Mouse (Mus musculus) left cerebral cortex, adult 9 months (tissue): ENCODE results near the gene Acsm5.
A peak's percentile ranks its signal among the peaks of the same experiment; 100 is the strongest.

ENCODE experiments used
- DNase-seq, 2 experiments: peaks; one replicate each; pipeline ENCODE4 v3.0.0; 2022; ENCODE audit warnings: low spot score in 2 of 2

Gene Acsm5

DNA sequence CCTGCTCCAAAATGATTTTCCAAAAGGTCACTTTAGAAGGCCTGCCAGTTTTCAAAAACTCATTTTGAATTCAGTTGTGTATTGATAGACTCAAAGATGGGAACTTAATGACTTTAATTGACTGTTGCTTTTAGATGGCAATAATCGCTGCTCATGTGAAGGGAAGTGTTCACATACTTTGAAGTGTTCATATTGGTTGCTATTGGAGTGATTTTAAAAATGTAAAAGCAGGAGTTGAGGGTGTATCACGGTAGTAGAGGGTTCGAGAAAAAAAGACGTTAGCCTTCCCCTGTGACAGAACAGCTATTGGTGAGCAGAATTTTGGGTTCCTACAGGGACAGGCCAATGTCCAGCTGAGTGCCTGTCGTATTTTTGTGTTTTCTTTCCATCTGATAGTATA lies at the start of gene Acsm5:
Acsm5 (plus strand) TSS at position 301 of the 400 bp plus-strand sequence.
- DNase-seq, result no peak

DNA sequence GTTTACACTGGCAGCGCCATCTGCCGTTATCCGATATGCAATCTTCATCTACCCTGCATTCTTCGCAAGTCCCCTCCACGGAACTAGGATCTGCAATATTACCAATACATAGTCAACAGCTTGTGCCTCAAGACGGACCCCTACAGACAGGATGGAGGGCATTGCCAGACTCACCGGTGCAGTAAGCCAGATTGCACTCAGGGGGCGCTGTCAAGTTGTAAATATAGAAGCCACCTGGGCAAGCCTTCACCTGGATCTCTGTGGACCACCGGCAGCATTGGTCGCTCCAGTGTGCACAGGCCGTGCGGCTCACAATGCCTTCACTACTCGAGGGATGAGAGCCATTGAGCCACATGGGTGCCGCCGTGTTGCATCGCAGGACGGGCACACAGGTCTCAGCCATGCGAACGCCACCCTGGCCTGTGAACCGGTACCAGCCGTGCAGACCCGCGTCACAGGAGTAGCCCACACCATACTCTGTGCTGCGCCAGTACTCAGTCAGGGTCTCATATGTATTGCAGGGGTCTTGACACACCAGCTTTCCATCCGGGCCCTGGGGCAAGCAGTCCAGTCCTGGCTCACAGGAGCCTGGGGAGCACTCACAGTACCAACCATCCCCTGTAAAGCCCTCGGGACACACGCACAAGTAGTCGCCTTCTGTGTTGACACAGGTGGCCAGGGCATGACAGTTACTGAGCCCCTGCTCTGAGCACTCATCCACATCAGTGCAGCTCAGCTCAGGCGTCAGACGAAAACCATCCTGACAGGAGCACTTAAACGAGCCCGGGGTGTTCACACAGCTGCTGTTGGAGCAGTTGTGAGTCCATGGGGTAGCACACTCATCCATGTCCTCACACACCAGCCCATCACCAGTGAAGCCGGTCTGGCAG lies 42.5 kb upstream of the Acsm5 start:
- no peak for DNase-seq

DNA sequence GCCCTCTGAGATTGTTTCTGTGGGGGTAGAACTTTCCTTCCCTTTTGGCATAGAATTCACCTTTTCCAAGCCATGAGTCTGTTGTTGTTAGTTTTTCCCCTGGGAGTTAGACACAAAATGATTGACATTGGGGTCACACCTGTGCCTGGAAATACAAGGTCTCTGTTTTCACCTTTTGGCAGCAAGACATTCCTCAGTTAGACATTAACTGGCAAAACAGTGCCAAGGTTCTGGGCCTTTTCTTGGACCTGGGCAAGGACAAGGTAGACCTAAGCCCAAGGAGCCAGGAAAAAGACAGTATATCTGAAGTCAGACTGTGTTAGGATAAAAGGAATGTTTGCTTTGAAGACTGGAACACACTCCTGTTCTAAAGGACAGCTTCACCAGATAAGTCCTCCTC lies 40.0 kb upstream of the Acsm5 start, which contains the start of gene Umod:
Umod (minus strand) TSS at position 27 of the 400 bp plus-strand sequence.
- no peak for DNase-seq

DNA sequence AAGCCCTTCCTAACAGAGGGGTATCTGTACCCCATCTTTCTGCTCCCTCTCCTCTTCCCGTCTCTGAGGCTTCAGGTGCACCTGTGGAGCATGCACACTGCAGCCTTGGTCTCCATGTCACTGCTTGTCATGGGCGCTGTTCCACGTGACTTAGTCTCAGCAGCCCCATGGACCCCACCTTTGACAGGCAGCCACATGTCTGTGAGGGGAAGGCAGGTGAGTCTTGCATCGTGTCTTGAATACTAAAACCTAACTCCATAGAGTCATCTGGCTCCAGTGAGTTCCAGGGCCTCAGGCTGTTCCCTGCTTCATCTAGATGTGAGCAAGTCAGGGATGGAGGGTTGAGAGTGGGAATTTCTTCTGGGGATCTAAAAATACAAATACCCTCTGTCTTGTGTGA lies 35.1 kb upstream of the Acsm5 start:
- DNase-seq, result no peak

DNA sequence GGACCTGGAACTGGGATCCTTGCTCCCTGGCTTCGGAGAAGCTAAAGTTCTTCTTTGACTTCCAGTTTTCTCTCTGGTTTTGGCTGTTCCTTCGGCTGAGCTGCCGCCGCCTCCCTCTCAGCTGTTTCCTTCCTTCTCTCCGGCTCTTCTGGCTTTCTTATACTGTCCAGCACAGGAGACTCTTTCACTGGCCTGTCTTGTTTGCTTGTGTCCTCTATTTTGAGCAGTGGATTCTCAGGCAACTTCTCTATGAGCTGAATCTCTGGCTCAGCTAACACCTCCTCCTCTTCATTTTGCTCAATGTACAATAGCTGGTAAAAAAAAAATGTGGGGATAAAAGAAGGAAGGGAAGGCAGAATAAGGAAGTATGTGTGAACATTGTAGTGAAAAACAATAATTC lies 32.6 kb upstream of the Acsm5 start:
- peak in 1 of 2 experiments; percentile 10 for DNase-seq

DNA sequence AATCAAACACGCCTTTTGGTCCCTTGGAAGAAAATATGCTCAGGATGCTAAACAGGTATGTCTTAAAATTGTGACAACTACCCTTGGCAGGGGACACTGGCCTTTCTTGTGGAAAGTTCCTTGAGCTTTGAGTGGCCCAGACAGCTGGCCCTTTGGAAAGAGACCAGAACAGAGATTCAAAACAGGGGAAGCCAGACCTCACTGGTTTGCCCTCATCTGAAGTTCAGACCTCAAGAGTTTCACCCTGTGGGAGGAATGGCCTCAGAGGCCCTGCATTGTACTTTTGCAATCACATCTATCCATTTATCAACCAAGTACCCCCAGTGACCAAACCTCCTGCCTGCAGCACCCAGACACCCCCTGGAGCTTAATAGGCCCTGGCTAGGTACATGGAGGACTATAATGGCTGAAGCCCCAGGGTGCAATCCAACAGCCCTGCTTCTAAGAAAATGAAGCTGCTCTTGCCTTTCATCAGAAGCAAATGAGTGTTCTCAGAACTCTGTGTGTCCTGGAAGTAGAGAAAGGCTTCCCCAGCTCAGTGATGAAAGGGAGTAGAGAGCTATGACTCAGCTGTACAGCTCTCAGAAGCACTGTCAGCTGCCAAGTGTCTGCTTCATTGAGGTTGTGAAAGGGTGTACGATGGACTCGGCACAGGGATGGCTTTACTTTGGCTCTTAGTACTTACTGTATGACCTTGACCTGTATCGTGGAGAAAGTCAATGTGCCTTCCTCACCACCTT lies 29.1 kb upstream of the Acsm5 start:
- DNase-seq, result peak in 1 of 2 experiments; percentile 2

DNA sequence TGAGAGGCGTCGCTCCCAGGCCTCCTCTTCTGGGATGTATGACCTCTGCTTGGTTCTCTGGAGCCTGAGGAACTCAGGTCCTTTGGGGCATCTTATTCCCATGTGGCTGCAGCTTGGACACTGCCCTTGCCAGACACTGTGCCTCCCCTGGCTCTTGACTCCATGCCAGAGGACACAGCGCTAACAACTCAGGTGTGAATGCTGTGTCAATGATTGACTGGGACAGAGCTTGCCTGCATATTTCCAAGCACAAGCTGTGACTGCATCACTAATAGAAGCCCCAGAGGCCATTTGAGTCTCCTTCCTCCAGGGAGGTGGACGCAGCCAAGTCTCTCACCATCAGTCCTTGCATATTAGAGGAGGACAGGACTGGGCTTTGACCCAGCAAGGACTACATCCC lies 8.1 kb upstream of the Acsm5 start:
- no peak for DNase-seq

DNA sequence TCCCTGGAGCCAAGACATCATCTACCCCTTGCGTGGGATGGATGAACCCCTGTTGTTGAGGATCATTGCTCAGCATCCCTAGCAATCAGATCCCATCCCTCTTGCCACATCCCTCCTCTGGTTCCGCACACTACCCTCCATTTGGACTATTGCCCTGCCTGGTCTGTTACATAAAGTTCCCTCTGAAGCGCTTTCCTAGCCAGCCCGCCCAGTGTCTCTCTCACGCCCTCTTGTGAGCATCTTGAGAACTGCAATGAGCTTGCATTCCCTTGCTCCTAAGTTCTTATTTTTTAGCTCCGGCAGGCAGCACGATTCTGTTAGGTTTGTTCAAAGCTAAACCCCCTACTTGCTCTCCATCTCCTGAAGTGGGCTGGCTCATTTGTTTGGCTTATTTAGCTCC lies 6.2 kb upstream of the Acsm5 start:
- peak in 1 of 2 experiments; percentile 67 for DNase-seq

DNA sequence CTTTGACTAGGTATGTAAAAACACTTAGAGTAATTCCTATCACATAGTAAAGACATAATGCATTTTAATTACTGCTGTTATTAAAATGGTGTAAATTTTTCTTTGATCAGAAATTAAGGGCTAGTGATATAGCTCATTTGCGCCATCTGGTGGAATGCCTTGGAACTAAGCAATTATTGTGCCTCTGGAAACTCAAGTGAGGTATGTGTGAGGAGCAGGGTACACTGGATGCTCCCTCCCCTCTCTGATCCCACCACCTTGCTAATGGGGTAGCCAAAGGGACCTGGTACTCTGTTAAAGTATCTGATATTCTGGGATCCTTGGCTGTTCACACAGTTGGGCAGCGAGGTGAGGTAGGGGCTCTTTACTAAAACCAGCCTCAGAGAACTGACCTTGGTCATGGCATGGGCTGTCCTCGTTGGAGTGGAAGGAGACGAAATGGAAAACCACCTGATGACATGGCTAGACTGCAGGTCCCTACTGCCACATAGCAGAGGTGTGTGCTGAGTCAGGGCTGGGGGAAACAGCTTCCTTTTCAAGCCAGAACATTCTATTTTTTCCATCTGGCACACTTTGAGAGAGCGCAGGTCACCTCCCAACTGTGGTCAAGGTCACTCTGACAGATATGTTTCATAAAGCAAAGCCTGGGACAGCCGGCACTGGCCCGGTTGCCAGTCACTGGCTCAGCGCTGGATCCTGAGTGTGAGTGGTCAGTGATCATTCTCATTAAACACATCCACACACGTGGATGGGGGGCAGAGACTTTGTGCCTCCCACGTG lies 3.6 kb upstream of the Acsm5 start:
- DNase-seq, result peak in 1 of 2 experiments; percentile 65

DNA sequence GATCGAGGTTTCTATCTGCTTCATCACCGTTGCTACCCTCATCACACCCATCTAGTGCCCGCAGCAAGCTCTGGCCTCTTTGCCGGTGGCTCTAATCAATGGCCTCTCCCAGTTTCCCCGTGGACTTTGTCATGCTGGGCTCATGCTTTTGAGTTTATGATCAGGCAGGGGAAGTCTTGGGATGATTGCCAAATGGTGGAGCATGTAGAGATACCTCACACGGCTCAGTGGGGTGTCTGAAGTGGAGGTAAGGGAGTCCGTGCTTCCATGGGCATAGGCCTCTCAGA lies 3.0 kb upstream of the Acsm5 start:
- no peak for DNase-seq

DNA sequence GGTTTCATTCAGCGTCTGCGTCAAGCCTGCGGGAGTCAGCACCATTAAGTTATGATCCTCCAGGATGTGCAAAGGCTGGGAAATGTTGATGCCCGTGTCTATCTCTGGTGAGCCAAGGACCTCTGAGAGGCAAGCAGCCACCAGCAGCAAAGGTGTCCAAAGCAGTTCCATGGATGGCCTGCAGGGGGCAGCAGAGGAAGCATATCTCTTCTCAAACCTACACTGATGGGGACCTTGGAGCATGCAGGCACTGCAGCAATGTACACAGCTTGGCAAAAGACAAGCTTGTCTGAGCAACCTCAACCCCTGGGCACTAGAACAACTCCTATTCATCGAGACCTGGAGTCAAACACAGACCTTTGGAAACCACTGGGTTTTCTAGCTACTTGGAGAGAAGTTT lies 391 bp downstream of the Acsm5 start:
- DNase-seq, result peak; percentile 8 to 86

DNA sequence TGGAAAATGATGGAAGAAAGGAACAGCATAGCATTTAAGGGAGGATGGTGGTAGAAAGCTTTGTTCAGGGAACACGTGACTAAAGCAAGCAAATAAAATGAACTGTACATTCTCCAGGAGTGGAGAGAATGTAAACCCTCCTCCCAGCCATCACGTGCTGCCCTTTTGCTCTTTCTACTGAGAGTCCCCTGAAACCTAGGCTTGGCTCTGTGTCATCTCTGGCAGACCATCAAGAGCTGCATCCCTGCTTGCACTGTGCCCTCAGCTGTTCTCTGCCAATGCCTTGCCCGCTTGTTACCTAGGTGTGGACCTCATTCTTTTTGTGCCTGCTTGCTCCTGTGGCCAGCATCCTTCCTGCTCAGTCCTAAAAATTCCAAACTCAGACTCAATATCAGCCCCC lies 2.6 kb downstream of the Acsm5 start:
- DNase-seq, result no peak

DNA sequence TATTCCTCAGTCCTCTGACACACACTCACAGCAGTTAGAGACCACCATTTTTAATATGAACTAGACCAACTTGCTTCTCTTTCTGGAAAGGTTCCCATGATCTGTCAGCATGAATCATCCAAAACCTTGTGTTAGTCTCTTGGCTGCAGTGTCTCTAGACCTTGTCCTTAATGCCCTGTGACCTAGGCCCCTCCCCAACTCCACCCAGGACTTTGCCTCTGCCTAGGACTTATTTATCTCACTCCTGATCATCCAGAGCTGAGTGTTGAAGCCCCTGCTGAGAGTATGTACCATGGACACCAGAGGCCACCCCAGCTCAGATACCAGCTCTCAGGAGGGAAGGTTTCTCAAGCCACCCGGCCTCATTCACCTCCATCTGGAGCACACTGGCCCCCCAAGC lies 3.1 kb downstream of the Acsm5 start:
- DNase-seq, result no peak

DNA sequence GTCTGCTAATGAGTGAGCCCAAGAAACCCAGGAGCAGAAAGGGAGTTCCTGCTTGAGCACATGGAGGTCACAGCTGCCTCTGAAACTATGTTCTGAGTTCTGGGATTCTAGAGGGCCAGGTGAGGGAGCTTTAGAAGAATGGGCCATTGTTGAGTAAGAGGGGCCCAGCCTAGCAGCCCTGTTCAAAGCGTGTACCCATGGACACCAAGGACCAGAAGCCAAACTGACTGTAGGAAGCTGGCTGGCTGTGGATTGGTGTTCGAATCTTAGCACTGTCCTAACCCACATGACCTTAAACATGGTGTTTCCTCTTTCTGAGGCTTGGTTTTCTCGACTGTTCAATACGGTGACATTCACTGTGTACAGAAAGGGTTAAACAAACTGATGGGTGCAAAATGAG lies 4.1 kb downstream of the Acsm5 start, which contains the start of gene Pdilt:
Pdilt (minus strand) TSS at position 101 of the 400 bp plus-strand sequence.
- DNase-seq, result no peak

DNA sequence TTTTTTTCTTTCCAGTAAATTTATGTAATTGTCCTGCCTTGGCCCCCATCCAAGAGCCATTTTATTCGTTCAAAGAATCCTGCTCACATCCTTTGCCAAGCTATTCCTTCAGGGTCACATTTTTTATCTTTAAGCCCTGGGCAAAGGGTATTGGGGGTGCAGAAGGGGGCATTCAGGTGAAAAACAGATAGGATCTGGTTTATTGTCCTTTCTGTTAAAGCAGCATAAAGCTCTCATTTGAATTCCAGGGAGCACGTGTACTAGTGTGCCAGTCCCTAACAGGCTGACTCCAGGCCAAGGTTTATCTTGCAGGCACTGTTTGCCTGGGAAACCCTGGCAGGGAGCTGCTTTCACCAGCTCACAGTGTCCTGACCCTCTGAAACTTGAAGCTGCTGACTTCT lies 6.6 kb downstream of the Acsm5 start:
- no peak for DNase-seq

DNA sequence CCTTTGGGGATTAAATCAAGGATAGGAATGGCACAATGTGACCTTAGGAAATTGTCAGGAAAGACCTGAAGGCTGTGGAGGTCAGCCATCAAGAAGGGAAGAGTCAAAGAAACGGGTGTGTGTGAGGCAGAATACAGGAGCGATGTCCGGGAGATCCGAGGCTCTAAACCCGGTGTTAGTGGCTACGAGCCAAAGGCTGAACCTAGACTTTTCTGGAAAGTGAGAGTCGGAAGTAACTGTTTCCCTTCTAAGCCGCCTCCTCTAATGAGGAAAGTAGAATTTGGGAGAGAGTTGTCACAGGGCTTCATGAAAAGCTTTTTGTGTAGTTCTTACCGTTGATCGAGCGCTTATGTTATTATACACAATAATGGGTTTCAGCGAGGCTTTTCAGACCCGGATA lies 7.2 kb downstream of the Acsm5 start:
- DNase-seq, result no peak

DNA sequence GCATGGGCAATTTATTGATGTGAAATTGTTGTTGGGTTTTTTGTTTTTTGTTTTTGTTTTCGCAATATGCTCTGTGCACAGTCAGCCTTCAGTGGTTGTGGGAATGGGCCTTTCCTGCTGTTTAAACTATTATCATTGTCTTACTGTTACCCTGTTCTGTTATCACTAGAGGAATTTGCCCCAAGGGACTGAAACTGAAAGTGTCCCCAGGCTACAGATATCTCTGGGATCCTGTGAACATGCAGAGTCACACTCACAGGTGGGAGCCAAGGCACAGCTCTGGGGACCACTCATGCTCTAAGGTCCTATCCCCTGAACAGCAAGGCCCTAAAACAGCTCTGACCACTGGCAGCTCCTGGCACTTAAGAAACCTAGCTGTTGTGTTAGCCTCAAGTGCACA lies 7.9 kb downstream of the Acsm5 start:
- no peak for DNase-seq

DNA sequence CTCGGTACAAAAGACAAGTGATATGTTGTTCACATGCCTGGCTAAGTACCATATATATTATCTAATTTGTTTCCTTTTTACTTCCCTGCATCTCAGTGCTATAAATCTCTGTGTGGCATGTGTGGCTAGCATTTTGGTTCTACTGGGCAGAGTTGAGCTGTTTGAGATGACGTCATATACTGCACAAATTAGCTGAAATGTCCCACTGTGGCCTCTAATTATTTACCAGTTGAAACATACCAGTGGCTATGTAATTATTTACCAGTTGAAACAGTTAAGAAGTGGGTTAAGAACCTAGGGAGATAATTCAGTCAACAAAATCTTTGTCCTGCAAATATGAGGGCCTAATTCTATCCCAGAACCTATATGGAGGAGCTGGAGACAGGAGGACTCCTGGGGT lies 8.3 kb downstream of the Acsm5 start:
- DNase-seq, result no peak

DNA sequence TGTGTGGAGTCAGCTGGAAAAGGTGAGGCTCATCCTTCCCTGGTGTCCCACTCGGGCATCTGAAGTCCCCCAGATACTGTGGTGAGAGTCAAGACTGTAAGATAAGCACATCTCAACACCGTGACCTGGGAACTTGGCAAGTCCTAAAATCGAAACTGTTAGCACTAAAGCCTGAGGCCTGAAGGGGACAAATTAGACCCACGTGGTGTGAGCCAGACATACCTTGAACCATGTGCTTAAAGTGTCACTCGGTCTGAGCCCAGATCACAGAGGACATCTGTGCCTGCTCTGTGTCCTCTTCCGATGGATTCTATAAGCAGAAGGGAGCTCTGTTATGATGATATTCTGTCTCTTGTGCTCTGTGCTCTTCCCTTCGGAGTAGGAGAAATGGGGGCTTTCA lies 9.4 kb downstream of the Acsm5 start:
- no peak for DNase-seq

DNA sequence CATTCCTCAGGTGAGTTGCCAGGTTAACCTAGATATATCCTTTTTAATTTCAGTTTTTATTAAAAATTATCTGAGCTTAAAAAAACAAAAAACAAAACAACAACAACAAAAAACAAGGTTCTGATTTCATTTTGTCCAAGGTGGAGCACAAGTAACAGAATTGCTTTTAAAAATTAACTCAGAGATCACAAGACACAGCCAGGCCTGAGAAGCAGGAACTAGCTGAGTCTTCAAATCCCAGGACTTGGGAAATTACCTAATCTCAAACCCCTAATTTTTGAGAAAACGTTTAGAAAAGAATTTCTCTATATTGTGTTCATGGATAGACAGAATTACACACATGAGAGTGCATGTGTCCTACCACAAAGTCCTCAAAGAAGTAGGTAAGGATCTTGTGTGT lies 13.7 kb downstream of the Acsm5 start:
- DNase-seq, result no peak

DNA sequence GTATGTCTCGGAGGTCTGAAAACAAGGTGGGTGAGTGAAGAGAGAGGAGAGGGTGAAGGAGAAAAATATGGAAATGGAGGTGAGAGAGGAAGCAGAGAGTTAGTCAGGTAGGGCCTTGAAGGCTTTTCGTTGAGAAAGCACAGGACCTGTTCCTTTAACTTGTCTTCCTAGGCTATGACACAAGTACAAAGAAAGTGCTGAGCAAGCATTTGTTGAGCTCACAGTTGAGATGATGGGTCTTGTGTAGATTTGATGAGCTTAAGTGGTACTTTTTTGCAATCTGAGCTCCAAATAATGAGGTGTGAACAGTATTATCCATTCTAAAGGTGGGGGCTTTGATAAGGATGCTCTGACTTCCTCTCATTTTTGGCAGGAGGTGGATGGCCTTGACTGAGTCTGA lies 15.1 kb downstream of the Acsm5 start:
- no peak for DNase-seq

DNA sequence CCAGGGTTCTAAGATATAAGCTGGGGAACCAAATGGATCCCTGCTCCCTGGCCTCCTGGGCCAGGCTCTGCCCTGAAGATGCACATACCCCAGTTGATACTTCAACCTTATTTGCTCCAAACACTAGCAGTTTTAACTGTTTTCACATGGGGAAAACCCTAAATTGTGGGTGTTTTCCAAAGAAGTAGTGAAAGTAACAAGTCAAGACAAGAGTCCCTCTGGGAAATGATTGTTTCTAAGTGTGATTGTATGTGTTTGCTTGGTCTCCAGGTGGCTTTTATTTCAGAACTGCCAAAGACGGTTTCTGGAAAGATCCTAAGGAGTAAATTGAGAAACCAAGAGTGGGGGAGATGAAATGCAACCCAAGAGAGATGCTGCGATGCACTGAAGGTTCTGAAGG lies 23.2 kb downstream of the Acsm5 start:
- no peak for DNase-seq
